Mouse (Mus musculus) embryo, embryonic 10.5 days (tissue): ENCODE measurements around the gene Gsc.
"Not testable (repeated sequence)": the region's sequence is repeated elsewhere in the genome, so short reads cannot be mapped to it uniquely, and the experiment has no call there.

ENCODE experiments used
- DNase-seq: peaks from one replicate; pipeline ENCODE4 v3.0.0-alpha.2; 2015; ENCODE audit warnings: low spot score

Gene Gsc

GRCm38 (mm10) chr12:104453002-104453401 is 20.1 kb downstream of the Gsc start:
- DNase-seq: no peak

GRCm38 (mm10) chr12:104450257-104450656 is 22.9 kb downstream of the Gsc start:
- no peak for DNase-seq

GRCm38 (mm10) chr12:104448099-104448498 is 25.0 kb downstream of the Gsc start:
- DNase-seq: peak; percentile 68

- not testable (repeated sequence) for DNase-seq
Measured at GRCm38 (mm10) chr12:104447056-104447455, 26.1 kb downstream of the Gsc start.

GRCm38 (mm10) chr12:104443716-104444115 is 29.4 kb downstream of the Gsc start:
- DNase-seq: no peak

- DNase-seq: peak; percentile 93
Measured at GRCm38 (mm10) chr12:104440087-104440760, 32.9 kb downstream of the Gsc start.

GRCm38 (mm10) chr12:104433951-104434735 is 39.0 kb downstream of the Gsc start:
- peak; percentile 22 for DNase-seq

- DNase-seq: peak; percentile 31
Measured at GRCm38 (mm10) chr12:104433214-104433613, 39.9 kb downstream of the Gsc start.

GRCm38 (mm10) chr12:104431359-104431758 is 41.8 kb downstream of the Gsc start:
- DNase-seq: no peak

GRCm38 (mm10) chr12:104426915-104427314 is 46.2 kb downstream of the Gsc start:
- DNase-seq: peak; percentile 77

- DNase-seq: no peak
Measured at GRCm38 (mm10) chr12:104425591-104425990, 47.5 kb downstream of the Gsc start.

GRCm38 (mm10) chr12:104422615-104423392 is 50.3 kb downstream of the Gsc start:
- no peak for DNase-seq
